Mouse (Mus musculus): ENCODE results near the gene Ttll1. TPM values are rescaled to one million over a fixed set of nuclear protein-coding genes. Genes with fewer than 3 reads are reported as not detected.

Gene Ttll1
- 2.5 TPM for polyA plus RNA-seq (2014; fragmentation: Illumina TruSeq; extraction: RNeasy Lipid Tissue Mini Kit (QIAGEN cat#74804); ENCODE audit: low read depth, low replicate concordance)

GRCm38 (mm10) chr15:83510805-83511405 is at the start of gene Ttll1:
Gene Ttll1, minus strand, starts transcription at chr15:83510893.

DNA sequence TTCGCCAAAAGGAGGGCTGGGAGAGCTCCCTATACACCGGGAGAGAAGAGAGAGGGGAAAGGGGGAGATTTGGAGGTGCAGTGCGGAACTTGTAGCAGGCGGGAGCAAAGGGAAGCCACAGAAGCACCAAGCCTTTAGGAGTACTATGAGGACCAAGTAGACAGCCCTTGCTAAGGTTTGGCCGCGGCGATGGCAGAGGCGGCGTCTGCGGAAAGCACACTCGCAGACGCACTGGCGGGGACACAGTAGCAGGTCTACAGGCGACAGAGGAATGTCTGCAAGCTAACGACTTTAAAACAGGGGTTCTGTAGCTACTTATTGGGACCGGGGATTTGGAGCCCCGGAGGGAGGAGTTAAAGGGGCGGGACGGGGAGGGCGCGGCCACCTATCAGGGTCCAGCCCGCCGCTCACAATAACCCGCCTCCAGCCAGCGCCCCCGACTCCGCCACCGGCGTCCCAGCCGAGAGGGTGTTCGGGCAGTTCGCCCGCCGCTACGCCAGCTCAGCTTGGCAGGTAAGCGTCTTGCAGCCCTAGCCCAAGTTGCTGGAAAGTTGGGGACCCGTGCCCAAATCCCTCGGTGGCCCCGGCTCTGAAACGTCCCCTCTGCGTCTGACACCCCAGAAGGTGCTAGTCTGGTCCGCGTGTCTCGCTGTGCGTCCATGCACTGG is 15.9 kb upstream of the Ttll1 start, which contains the start of gene Bik:
TSS of gene Bik (plus strand) at position 439 of the 668 bp plus-strand sequence.

GRCm38 (mm10) chr15:83464083-83464904 is 46.4 kb downstream of the Ttll1 start, which contains the start of gene Pacsin2:
Gene Pacsin2, minus strand, starts transcription at chr15:83464606.

Other genes starting within 250 kb of the Ttll1 start
- 13.2 TPM for gene Arfgap3, start 160.6 kb downstream of the Ttll1 start, polyA plus RNA-seq (2014; fragmentation: Illumina TruSeq; extraction: RNeasy Lipid Tissue Mini Kit (QIAGEN cat#74804); ENCODE audit: low read depth, low replicate concordance)
- gene Pacsin2, start 46.3 kb downstream of the Ttll1 start, polyA plus RNA-seq (2014; fragmentation: Illumina TruSeq; extraction: RNeasy Lipid Tissue Mini Kit (QIAGEN cat#74804); ENCODE audit: low read depth, low replicate concordance), result 37.5 TPM
- gene Bik, start 16.0 kb upstream of the Ttll1 start, polyA plus RNA-seq (2014; fragmentation: Illumina TruSeq; extraction: RNeasy Lipid Tissue Mini Kit (QIAGEN cat#74804); ENCODE audit: low read depth, low replicate concordance), result not detected
- gene Tspo, start 52.7 kb upstream of the Ttll1 start, polyA plus RNA-seq (2014; fragmentation: Illumina TruSeq; extraction: RNeasy Lipid Tissue Mini Kit (QIAGEN cat#74804); ENCODE audit: low read depth, low replicate concordance), result 4.5 TPM
- 3.1 TPM for gene Mcat, start 52.9 kb upstream of the Ttll1 start, polyA plus RNA-seq (2014; fragmentation: Illumina TruSeq; extraction: RNeasy Lipid Tissue Mini Kit (QIAGEN cat#74804); ENCODE audit: low read depth, low replicate concordance)
- gene Ttll12, start 84.3 kb upstream of the Ttll1 start, polyA plus RNA-seq (2014; fragmentation: Illumina TruSeq; extraction: RNeasy Lipid Tissue Mini Kit (QIAGEN cat#74804); ENCODE audit: low read depth, low replicate concordance), result 1.6 TPM
- gene Scube1, start 214.1 kb upstream of the Ttll1 start, polyA plus RNA-seq (2014; fragmentation: Illumina TruSeq; extraction: RNeasy Lipid Tissue Mini Kit (QIAGEN cat#74804); ENCODE audit: low read depth, low replicate concordance), result 0.58 TPM

Measured in adrenal gland, adult 10 weeks (tissue).